17 mouse cellular contexts compared by ENCODE assay signal in the genomic region with DNA sequence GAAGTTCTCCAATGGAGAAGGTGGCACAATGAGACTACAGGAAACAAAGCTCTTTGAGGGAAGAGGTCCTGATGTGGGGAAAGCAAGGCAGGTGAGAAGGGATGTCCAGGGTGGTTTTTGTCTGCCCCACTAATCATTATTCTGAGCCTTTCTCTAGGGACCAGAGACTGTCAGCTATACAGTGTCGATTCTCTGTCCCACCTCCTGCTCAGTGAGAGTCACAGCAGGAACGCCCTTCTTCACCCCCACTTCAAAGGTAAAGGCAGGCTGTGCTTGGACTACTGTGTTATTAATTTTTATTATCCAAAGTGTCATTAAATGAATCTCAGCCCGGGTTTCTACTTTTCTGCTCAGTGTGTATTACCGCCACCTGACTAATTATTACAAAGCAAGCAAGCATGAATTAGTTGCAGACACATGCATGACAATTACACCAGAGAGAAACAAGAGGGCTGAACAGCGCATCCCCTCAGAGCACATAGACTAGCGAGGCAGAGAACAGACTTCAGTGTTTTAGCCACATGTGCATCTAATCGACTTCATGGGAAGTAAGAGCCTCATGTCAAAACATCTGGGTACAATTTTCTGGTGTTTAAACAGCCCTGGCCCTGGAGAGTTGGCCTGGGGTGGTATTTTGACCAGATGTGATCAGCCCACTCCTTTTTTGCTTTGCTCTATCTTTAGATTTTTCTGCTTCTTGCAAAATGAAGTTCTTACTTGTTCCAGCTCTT.
A peak's percentile ranks its signal among the peaks of the same experiment; 100 is the strongest.
DNase-seq lines count a peak whose midpoint lies in the region; ATAC-seq lines count a peak whose summit lies in the region.
"Had no signal": no experiment of that assay in that cellular context is flagged by ENCODE, and none has a peak within 500 bp of the region (broad histone marks: within the 10 kb centered on the region; RNA-seq: fewer than 3 reads in every experiment).

No protein-coding gene starts in this region.

- 50% methylated on average over 7 of the region's 7 CpGs for WGBS in kidney, embryonic 15.5 days
- 53% methylated on average over 7 of the region's 7 CpGs for WGBS in hindbrain, embryonic 14.5 days
- WGBS in neural tube, embryonic 13.5 days, result 36% methylated on average over 7 of the region's 7 CpGs

- H3K36me3 ChIP-seq in kidney, embryonic 15.5 days, result no peaks in the 10 kb centered on the region
- no peaks in the 10 kb centered on the region for H3K36me3 ChIP-seq in hindbrain, embryonic 14.5 days (replicated peaks; ENCODE audit: control insufficient read depth, insufficient read depth)
- no peaks in the 10 kb centered on the region for H3K36me3 ChIP-seq in neural tube, embryonic 13.5 days
- H3K36me3 ChIP-seq: forebrain, embryonic 12.5 days; liver, embryonic 15.5 days had no signal

- no peaks in the 10 kb centered on the region for H3K27me3 ChIP-seq in kidney, embryonic 15.5 days
- no peaks in the 10 kb centered on the region for H3K27me3 ChIP-seq in hindbrain, embryonic 14.5 days (ENCODE audit: control insufficient read depth, insufficient read depth, low read length)
- H3K27me3 ChIP-seq in neural tube, embryonic 13.5 days, result no peaks in the 10 kb centered on the region
- H3K27me3 ChIP-seq: forebrain, embryonic 12.5 days; liver, embryonic 15.5 days had no signal

- H3K4me3 ChIP-seq in kidney, embryonic 15.5 days (replicated peaks), result no peak overlapping the region
- no peak overlapping the region for H3K4me3 ChIP-seq in hindbrain, embryonic 14.5 days (replicated peaks; ENCODE audit: low read length)
- no peak overlapping the region for H3K4me3 ChIP-seq in neural tube, embryonic 13.5 days
- H3K4me3 ChIP-seq: forebrain, embryonic 12.5 days; gastrocnemius, adult 2 months; liver, embryonic 15.5 days had no signal

- ATAC-seq in kidney, embryonic 15.5 days (replicated peaks; ENCODE audit: low FRiP score), result no peak
- ATAC-seq in hindbrain, embryonic 14.5 days (ENCODE audit: low FRiP score), result no peak; the same call in 1 of the 2 replicates
- ATAC-seq in neural tube, embryonic 13.5 days (ENCODE audit: low read depth), result 0 out of 2 replicates have a peak, but pooled peaks have one; percentile 32
- ATAC-seq: midbrain, embryonic 16.5 days had no signal

- H3K27ac ChIP-seq in kidney, embryonic 15.5 days, result peak overlapping the region; percentile 20; the same call in 1 of the 2 replicates
- H3K27ac ChIP-seq in hindbrain, embryonic 14.5 days, result no peak overlapping the region
- H3K27ac ChIP-seq in neural tube, embryonic 13.5 days (replicated peaks), result no peak overlapping the region; the same call in 1 of the 2 replicates
- H3K27ac ChIP-seq: forebrain, embryonic 12.5 days; gastrocnemius, adult 2 months; liver, embryonic 15.5 days had no signal

- no peaks in the 10 kb centered on the region for H3K4me1 ChIP-seq in kidney, embryonic 15.5 days
- no peaks in the 10 kb centered on the region for H3K4me1 ChIP-seq in hindbrain, embryonic 14.5 days (replicated peaks; ENCODE audit: control insufficient read depth, insufficient read depth, low read length)
- 0 out of 2 replicates have a peak, but pooled peaks cover 4% of the 10 kb centered on the region for H3K4me1 ChIP-seq in neural tube, embryonic 13.5 days (replicated peaks)
- H3K4me1 ChIP-seq: forebrain, embryonic 12.5 days; liver, embryonic 15.5 days had no signal

- H3K9me3 ChIP-seq in kidney, embryonic 15.5 days (replicated peaks), result no peaks in the 10 kb centered on the region
- no peaks in the 10 kb centered on the region for H3K9me3 ChIP-seq in hindbrain, embryonic 14.5 days (ENCODE audit: control insufficient read depth, low read length)
- no peaks in the 10 kb centered on the region for H3K9me3 ChIP-seq in neural tube, embryonic 13.5 days
- H3K9me3 ChIP-seq: forebrain, embryonic 12.5 days; liver, embryonic 15.5 days had no signal

- no peak for DNase-seq in kidney, postnatal 25 days
- peak; percentile 27 for DNase-seq in embryo, embryonic 11.5 days (ENCODE audit: low read depth, low spot score)
- peak; percentile 2 for DNase-seq in hindbrain, embryonic 14.5 days (ENCODE audit: low spot score)
- DNase-seq in thymus, adult 18-20 months, result no peak
- DNase-seq in adrenal gland, postnatal 25 days, result no peak
- DNase-seq: adrenal gland, postnatal 10 days; cerebellum, postnatal 36 days; gastrocnemius, adult 2 months; heart, postnatal 36 days; kidney, adult 11 months; lung, postnatal 36 days had no signal

- no peak overlapping the region for H3K9ac ChIP-seq in kidney, embryonic 15.5 days
- no peak overlapping the region for H3K9ac ChIP-seq in hindbrain, embryonic 14.5 days
- H3K9ac ChIP-seq in neural tube, embryonic 13.5 days, result no peak overlapping the region
- H3K9ac ChIP-seq: forebrain, embryonic 12.5 days; liver, embryonic 15.5 days had no signal

- H3K4me2 ChIP-seq in kidney, embryonic 15.5 days, result no peak overlapping the region
- no peak overlapping the region for H3K4me2 ChIP-seq in hindbrain, embryonic 14.5 days (replicated peaks)
- H3K4me2 ChIP-seq in neural tube, embryonic 13.5 days, result no peak overlapping the region
- H3K4me2 ChIP-seq: forebrain, embryonic 12.5 days; heart, embryonic 11.5 days; liver, embryonic 15.5 days had no signal

Comparison
In these comparisons a context has a peak if more than half of its experiments do, and no peak if none do; other contexts are left out.
1. DNase-seq: peak in embryo, embryonic 11.5 days (single experiment) and hindbrain, embryonic 14.5 days (single experiment); none in kidney, postnatal 25 days (0 of 2), thymus, adult 18-20 months (0 of 2) and adrenal gland, postnatal 25 days (single experiment).